Mouse (Mus musculus) macrophage (primary cell): ENCODE data around the gene Gm9745. TPM values are rescaled to one million over a fixed set of nuclear protein-coding genes. Genes with fewer than 3 reads are reported as not detected.
"Not testable (repeated sequence)": the region's sequence is repeated elsewhere in the genome, so short reads cannot be mapped to it uniquely, and the experiment has no call there.

Experiments
- H3K27ac ChIP-seq: fragments of 350-480 bp; formaldehyde crosslinking; 2 replicates; pipeline ENCODE4 v1.9.0; 2021
- H3K36me3 ChIP-seq: fragments of 350-480 bp; formaldehyde crosslinking; 2 replicates; pipeline ENCODE4 v1.9.0; 2021; ENCODE audit errors: inconsistent target
- H3K4me3 ChIP-seq: fragments of 350-480 bp; formaldehyde crosslinking; 2 replicates; pipeline ENCODE4 v1.9.0; 2021; ENCODE audit errors: inconsistent target
- H3K79me2 ChIP-seq: fragments of 350-480 bp; formaldehyde crosslinking; 2 replicates; pipeline ENCODE4 v1.9.0; 2021; ENCODE audit errors: inconsistent target
- WGBS: methylation state at CpG from one replicate; pipeline ENCODE4 v1.1.7; 2026; ENCODE audit warnings: inconsistent platforms; ENCODE audit not compliant: missing documents; 5-methylcytosine and 5-hydroxymethylcytosine counted together
- polyA plus RNA-seq: library from polyadenylated mRNA; stranded (reverse); fragments of 250-400 nt; gene quantifications from 3 replicates; pipeline ENCODE4 v1.2.4, GENCODE M21; 2018; ENCODE audit warnings: inconsistent platforms

The Gm9745 gene
- polyA plus RNA-seq, 1 experiment from 2014 or later, result not detected

DNA sequence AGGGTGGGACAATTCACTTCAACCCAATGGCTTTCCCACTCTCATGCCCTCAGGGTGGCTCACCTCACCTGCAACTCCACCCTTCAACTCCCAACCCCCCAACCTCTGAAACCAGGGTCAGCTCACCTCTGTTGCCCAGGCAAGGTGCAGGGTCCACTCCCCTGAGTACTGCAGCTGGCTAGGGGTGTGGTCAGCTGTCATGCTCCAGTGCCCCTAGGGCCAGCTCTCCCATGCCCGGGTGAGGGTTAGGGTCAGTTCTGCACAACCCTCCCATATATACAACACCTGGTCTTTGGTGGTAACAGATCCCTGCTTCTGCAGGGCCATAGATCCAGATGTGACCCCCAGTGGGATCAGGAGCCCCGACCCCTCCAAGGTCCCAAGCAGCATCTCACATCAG is 7.1 kb upstream of the Gm9745 start:
- not testable (repeated sequence) for H3K79me2 ChIP-seq, H3K36me3 ChIP-seq, H3K27ac ChIP-seq, H3K4me3 ChIP-seq
- WGBS, result 100% methylated on average over 1 of the region's 2 CpGs

DNA sequence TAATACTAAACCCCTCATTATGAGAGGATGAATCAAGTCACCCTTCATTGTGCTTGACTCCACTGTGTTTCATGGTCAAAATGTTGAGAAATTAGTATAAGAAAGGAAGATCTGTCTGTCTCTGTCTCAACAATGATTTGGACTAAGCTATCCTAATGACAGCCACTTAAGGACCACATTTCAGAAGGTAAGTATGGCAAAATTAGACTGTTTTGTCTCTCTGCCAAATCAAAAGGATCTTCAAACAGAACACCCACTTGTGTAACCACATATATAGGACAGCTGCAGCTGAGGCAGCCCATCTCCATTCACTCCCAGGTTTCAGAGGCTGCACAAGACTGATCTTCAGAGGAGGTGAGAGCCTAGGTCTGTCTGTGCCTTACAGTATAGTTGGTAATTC is 4.5 kb upstream of the Gm9745 start, which contains the start of gene Idi2:
Gene Idi2, plus strand, starts transcription at position 301 of the 400 bp plus-strand sequence.
- not testable (repeated sequence) for H3K4me3 ChIP-seq, H3K79me2 ChIP-seq, H3K36me3 ChIP-seq, H3K27ac ChIP-seq

DNA sequence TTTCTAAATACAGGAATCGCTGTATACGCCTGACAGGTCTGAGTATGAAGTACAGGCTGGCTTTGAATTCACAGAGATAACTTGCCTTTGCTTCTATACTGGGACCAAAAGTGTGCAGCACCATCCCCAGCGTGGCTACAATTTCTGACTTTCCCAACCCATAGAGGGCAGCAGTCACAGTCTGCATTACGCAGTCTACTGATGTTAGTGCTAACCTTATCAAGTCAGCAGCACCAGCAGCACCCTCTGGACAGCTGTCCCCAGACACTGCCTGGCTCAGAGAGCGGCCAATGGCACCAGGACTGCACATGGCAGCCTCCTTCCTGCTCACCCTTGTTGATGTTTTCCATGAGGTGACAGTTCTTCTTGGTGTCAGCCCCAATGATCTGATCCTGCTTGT is 4.2 kb downstream of the Gm9745 start:
- H3K36me3 ChIP-seq, H3K27ac ChIP-seq, H3K79me2 ChIP-seq, H3K4me3 ChIP-seq: not testable (repeated sequence)
- WGBS, result no CpG with 5 or more reads among the region's 5 CpGs

DNA sequence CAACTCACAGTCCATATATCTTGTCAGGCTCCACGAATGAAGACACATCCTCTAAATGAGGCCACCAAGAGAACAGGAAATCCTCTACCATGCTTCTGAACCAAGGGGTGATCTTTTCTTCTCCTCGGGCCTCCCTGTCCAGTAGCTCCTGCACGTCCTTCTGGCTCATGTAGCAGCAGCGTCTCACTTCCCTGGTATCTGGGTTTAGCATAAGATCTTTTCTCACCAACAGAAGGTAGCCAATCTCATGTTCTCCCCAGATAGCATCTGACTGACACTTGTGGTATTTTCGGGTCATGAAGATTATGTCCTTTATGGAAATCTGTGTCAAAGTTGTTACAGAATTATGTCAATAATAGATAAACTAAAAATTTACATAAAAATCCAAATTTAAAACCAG is 6.3 kb downstream of the Gm9745 start:
- H3K4me3 ChIP-seq, H3K79me2 ChIP-seq, H3K27ac ChIP-seq, H3K36me3 ChIP-seq: not testable (repeated sequence)
- no CpG with 5 or more reads among the region's 5 CpGs for WGBS

DNA sequence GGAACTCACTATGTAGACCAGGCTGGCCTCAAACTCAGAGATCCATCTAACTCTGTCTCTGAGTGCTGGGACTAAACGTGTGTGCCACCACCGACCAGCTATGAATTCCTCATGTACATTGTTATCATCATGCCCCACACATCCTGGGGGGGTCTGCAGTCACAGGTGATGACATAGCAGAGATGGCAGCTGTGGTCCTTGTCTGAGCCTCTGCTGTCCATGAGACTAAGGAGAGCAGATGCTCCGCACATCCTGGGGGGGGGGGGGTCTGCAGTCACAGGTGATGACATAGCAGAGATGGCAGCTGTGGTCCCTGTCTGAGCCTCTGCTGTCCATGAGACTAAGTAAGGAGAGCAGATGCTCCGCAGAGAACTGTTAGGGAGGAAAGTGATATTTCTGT is 6.9 kb downstream of the Gm9745 start:
- 77% methylated on average over 2 of the region's 4 CpGs for WGBS
- not testable (repeated sequence) for H3K27ac ChIP-seq, H3K36me3 ChIP-seq, H3K4me3 ChIP-seq, H3K79me2 ChIP-seq

DNA sequence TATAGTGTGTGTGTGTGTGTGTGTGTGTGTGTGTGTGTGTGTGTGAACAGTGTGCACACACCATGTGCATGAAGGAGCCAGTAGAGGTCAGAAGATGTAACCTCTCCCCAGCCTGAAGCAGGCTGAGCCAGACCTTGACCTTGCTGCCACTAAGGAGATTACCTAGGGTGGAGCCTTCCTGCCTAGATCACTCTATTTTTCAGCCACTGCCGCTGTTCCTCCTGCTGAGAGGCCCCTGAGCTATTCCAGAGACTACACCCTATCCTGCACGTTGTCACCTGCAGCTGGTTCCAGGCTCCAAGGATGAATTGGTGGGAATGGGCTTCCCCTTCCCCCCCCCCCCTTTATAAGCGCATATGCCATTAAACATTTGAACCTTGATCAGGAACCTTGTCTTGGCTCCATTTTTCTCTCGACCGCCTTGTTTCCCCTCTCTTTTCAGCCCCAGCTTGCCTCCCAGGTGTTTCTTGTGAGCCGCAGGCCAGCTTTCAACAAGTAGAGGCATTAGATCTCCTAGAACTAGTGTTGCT is 10.4 kb downstream of the Gm9745 start:
- WGBS, result 89% methylated on average over 6 of the region's 6 CpGs
- H3K36me3 ChIP-seq, H3K79me2 ChIP-seq, H3K27ac ChIP-seq, H3K4me3 ChIP-seq: not testable (repeated sequence)

DNA sequence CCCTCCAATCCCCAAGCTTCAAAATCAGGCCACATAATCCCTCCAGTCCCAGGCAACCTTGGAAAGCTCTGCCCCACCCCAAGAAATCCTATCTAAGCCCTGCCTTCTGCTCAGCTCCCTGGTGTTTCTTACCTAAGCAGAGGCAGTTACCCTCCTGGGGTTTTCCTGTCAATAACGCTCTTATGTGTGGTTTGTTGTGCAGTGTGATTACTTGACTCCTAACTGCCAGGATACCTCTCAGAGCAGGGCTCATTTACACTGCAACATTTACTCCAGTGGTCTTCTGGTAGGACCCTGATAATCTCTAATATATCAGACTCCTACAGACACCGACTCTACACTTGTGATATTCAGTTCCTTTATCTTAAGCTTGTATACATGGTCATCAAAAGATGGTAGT is 14.5 kb downstream of the Gm9745 start:
- Histone ChIP-seq H3K36me3 (no peaks in the 10 kb centered on the region), H3K27ac (no peak overlapping the region), H3K4me3 (no peak overlapping the region), H3K79me2 (no peaks in the 10 kb centered on the region)
- WGBS, result 69% methylated on average over 2 of the region's 2 CpGs

DNA sequence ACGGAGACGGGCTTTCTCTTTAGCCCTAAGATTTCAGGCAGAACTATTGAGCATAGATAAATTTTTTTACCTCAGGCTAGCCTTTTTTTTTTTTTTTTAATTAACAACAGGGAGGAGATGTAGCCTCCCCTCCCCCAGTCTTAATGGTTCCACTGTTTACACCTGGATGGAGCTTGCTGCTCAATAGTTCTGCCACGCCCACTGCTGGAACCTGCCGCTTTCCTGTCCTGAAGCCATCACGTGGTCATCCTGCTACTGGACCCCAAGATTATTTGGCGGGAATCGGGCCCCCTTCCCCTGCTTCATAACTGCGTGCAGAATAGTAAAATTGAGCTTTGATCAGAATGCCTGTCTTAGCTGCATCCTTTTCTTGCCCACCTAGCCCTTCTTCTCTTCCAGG is 34.1 kb downstream of the Gm9745 start:
- not testable (repeated sequence) for H3K27ac ChIP-seq, H3K36me3 ChIP-seq, H3K4me3 ChIP-seq, H3K79me2 ChIP-seq
- WGBS, result 92% methylated on average over 7 of the region's 8 CpGs

DNA sequence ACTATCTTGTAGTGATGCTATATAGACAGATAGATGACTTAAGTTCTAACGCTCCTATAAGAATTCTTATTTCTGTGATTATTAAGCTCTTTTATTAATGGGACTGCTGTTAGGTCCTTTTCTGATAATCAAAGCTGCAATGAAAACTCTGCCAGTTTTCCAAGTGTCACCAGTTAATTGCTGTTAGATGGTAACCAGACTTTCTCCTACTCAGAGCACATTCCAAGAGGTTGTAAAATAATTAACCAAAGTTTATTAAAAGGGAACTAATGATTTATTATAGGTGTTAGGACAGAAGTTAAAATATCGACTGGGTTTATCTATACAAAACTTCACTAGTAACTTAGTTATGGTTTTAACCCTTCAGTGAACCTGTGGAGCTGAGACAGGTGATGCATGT is 42.0 kb downstream of the Gm9745 start:
- not testable (repeated sequence) for H3K4me3 ChIP-seq, H3K27ac ChIP-seq, H3K36me3 ChIP-seq, H3K79me2 ChIP-seq
- WGBS, result 93% methylated on average over 2 of the region's 2 CpGs

Other genes starting within 250 kb of the Gm9745 start
- 9.9 to 17.1 TPM (median 17.1 TPM) in 3 replicates for gene Wdr37, start 76.3 kb downstream of the Gm9745 start, polyA plus RNA-seq
- 16.6 to 78.3 TPM (median 44.0 TPM) in 3 replicates for gene Idi1, start 62.7 kb downstream of the Gm9745 start, polyA plus RNA-seq
- gene Idi2, start 4.6 kb upstream of the Gm9745 start, polyA plus RNA-seq, result not detected in 3 replicates
- gene Gtpbp4, start 47.9 kb upstream of the Gm9745 start, polyA plus RNA-seq, result 17.7 to 50.7 TPM (median 49.2 TPM) in 3 replicates
- 33.1 to 56.5 TPM (median 41.2 TPM) in 3 replicates for gene Larp4b, start 145.7 kb upstream of the Gm9745 start, polyA plus RNA-seq